Mouse (Mus musculus): ENCODE measurements around the gene Dynlt1c.
"Not testable (repeated sequence)": the region's sequence is repeated elsewhere in the genome, so short reads cannot be mapped to it uniquely, and the experiment has no call there.

DNA sequence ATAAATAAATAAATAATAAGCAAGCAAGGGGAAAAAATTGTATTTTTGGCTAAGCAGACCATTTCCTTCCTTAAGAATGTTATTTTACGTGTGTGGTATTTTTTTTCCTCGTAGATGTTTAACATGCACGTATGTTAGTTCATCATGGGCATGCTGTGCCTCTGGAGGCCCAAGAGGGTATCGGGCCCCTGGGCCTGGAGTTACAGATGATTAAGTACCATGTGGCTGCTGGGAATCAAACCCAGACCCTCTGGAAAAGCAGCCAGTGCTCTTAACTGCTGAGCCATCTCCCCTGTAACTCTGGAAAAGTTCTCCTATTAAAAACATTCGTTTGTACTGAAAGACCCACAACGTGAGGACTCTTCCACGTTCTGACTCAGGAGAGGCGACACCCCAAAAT lies 26.1 kb upstream of the Dynlt1c start:
- TF ChIP-seq TAL1, GATA1 (IDR thresholded peaks at IDR 0.05; ENCODE audit: low read length): not testable (repeated sequence)
